Mouse (Mus musculus): ENCODE results near the gene Btk.

Gene Btk

DNA sequence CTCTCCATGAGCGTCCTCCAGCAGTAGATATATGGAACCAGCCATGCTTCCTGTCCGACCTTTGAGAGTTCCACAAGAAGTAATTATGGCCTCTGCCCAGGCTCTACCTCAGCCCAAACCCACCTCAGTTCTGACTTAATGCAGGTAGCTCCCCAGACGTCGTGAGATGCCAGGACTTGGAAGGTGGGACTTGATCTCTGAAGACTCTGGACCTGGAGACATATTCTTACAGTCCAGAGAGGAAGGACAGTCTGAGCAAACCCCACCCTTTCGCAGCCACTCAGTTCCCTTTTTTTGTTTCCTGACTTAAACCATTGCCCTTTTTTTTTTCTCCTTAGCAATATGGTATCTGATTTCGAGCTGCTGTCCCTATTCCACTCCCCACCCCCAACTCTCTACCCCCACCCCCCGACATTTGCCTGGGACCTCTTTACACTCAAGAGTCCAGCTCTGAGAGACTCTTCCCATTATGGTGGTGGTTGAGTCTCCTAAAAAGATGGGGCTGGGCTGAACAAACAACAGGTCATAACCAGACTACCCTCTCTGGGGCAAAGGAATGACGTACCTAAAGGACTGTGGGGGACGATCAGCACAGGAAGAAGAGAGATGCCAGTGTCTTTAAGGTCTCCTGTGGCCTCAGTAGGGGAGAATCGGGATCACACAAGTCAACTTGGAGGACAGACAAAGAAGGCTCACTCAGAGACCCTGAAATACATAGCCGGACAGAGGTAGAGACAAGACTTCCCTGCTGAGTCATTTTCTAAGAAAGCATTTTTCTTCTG is at the start of gene Btk:
Gene Btk, minus strand, starts transcription at position 683 of the 782 bp plus-strand sequence.
- H3K4me3 ChIP-seq (replicated peaks; ENCODE audit: low read length) = no peak within 1 kb of the TSS
- no peak for TF ChIP-seq POU5F1 (IDR thresholded peaks at IDR 0.05; ENCODE audit: borderline replicate concordance, low read length)
- no peak for TF ChIP-seq NANOG (IDR thresholded peaks at IDR 0.05; ENCODE audit: borderline replicate concordance, low read length)
- TF ChIP-seq CTCF (conservative IDR thresholded peaks at IDR 0.05; ENCODE audit: low read length) = no peak
- H3K9me3 ChIP-seq (ENCODE audit: low read length) = no peaks in the 10 kb centered on the region
- no peaks in the 10 kb centered on the region for H3K27me3 ChIP-seq (ENCODE audit: insufficient read depth, low read length)
- peaks cover 6% of the 10 kb centered on the region; the same call in 1 of the 2 replicates for H3K4me1 ChIP-seq (replicated peaks; ENCODE audit: low read depth, low read length)
- H3K36me3 ChIP-seq (ENCODE audit: insufficient read depth, low read length) = peaks cover 18% of the 10 kb centered on the region

DNA sequence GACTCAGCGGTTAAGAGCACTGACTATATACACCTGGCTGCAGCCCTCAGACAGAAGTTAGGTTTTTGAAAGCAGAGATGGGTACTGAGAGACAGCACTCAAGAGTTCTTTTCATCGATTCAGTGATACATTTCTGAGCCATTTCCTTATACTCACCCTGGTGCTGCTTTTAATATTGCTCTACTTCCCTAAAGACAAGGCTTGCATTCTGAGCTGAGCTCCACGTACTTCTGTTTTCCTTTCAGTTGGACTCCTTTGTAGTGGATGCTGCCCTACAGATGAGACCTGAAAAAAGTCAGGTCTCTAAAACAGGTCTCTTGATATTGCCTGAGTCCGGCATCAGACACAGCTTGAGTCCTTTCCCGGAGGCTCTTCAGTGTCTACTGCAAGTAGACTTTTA is 49.3 kb upstream of the Btk start:
- Histone ChIP-seq H3K9me3 (ENCODE audit: low read length) (no peaks in the 10 kb centered on the region), H3K36me3 (ENCODE audit: insufficient read depth, low read length) (no peaks in the 10 kb centered on the region), H3K4me3 (replicated peaks; ENCODE audit: low read length) (no peak overlapping the region), H3K4me1 (replicated peaks; ENCODE audit: low read depth, low read length) (peaks cover 18% of the 10 kb centered on the region; the same call in 1 of the 2 replicates), H3K27me3 (ENCODE audit: insufficient read depth, low read length) (peaks cover 35% of the 10 kb centered on the region)
- TF ChIP-seq NANOG (IDR thresholded peaks at IDR 0.05; ENCODE audit: borderline replicate concordance, low read length) = no peak
- no peak for TF ChIP-seq CTCF (conservative IDR thresholded peaks at IDR 0.05; ENCODE audit: low read length)
- no peak for TF ChIP-seq POU5F1 (IDR thresholded peaks at IDR 0.05; ENCODE audit: borderline replicate concordance, low read length)

GRCm38 (mm10) chrX:134628200-134628599 is 44.8 kb upstream of the Btk start:
- no peak for TF ChIP-seq POU5F1 (IDR thresholded peaks at IDR 0.05; ENCODE audit: borderline replicate concordance, low read length)
- TF ChIP-seq NANOG (IDR thresholded peaks at IDR 0.05; ENCODE audit: borderline replicate concordance, low read length) = no peak
- no peak for TF ChIP-seq CTCF (conservative IDR thresholded peaks at IDR 0.05; ENCODE audit: low read length)
- H3K27me3 ChIP-seq (ENCODE audit: insufficient read depth, low read length) = peaks cover 38% of the 10 kb centered on the region

GRCm38 (mm10) chrX:134623350-134623749 is 40.0 kb upstream of the Btk start:
- Histone ChIP-seq H3K9me3 (ENCODE audit: low read length) (no peaks in the 10 kb centered on the region), H3K4me1 (replicated peaks; ENCODE audit: low read depth, low read length) (peaks cover 26% of the 10 kb centered on the region), H3K36me3 (ENCODE audit: insufficient read depth, low read length) (no peaks in the 10 kb centered on the region), H3K4me3 (replicated peaks; ENCODE audit: low read length) (no peak overlapping the region), H3K27me3 (ENCODE audit: insufficient read depth, low read length) (peaks cover 19% of the 10 kb centered on the region)
- TF ChIP-seq POU5F1 (IDR thresholded peaks at IDR 0.05; ENCODE audit: borderline replicate concordance, low read length) (no peak), NANOG (IDR thresholded peaks at IDR 0.05; ENCODE audit: borderline replicate concordance, low read length) (no peak), CTCF (conservative IDR thresholded peaks at IDR 0.05; ENCODE audit: low read length) (no peak)

More at GRCm38 (mm10) chrX:134628200-134628599, 44.8 kb upstream of the Btk start:
- no peaks in the 10 kb centered on the region for H3K9me3 ChIP-seq (ENCODE audit: low read length)
- 0 out of 2 replicates have a peak, but pooled peaks cover 2% of the 10 kb centered on the region for H3K4me1 ChIP-seq (replicated peaks; ENCODE audit: low read depth, low read length)
- no peak overlapping the region for H3K4me3 ChIP-seq (replicated peaks; ENCODE audit: low read length)
- no peaks in the 10 kb centered on the region for H3K36me3 ChIP-seq (ENCODE audit: insufficient read depth, low read length)

DNA sequence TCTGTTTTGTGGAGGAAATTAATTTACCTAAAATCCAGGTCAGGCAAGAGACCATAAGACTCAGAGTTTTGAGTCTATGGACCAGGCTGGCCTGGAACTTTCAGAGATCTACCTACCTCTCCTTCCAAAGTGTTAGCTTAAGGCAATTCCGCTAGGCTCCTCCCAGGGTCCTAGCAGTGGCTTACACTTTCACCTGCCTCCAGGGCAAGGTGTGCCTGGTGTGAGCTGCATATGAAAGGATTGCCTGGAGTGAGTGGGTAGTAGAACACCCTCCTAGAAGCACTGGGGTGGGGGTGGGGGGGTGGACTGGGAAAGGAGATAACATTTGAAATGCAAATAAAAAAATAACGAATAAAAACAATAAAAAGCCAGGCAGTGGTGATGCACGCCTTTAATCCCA is 38.3 kb upstream of the Btk start:
- peaks cover 14% of the 10 kb centered on the region for H3K27me3 ChIP-seq (ENCODE audit: insufficient read depth, low read length)
- H3K9me3 ChIP-seq (ENCODE audit: low read length) = no peaks in the 10 kb centered on the region
- no peaks in the 10 kb centered on the region for H3K36me3 ChIP-seq (ENCODE audit: insufficient read depth, low read length)
- no peak overlapping the region for H3K4me3 ChIP-seq (replicated peaks; ENCODE audit: low read length)
- TF ChIP-seq POU5F1 (IDR thresholded peaks at IDR 0.05; ENCODE audit: borderline replicate concordance, low read length) (0 out of 2 replicates have a peak, but pooled peaks have one; percentile 31), NANOG (IDR thresholded peaks at IDR 0.05; ENCODE audit: borderline replicate concordance, low read length) (no peak)
- peaks cover 26% of the 10 kb centered on the region for H3K4me1 ChIP-seq (replicated peaks; ENCODE audit: low read depth, low read length)

- no peak for TF ChIP-seq POU5F1 (IDR thresholded peaks at IDR 0.05; ENCODE audit: borderline replicate concordance, low read length)
- H3K36me3 ChIP-seq (ENCODE audit: insufficient read depth, low read length) = no peaks in the 10 kb centered on the region
- H3K27me3 ChIP-seq (ENCODE audit: insufficient read depth, low read length) = peaks cover 8% of the 10 kb centered on the region
- H3K9me3 ChIP-seq (ENCODE audit: low read length) = no peaks in the 10 kb centered on the region
- H3K4me3 ChIP-seq (replicated peaks; ENCODE audit: low read length) = no peak overlapping the region
- peaks cover 26% of the 10 kb centered on the region for H3K4me1 ChIP-seq (replicated peaks; ENCODE audit: low read depth, low read length)
These were observed 37.0 kb upstream of the Btk start for GRCm38 (mm10) chrX:134620254-134620865.

GRCm38 (mm10) chrX:134619695-134620094 is 36.3 kb upstream of the Btk start:
- H3K27me3 ChIP-seq (ENCODE audit: insufficient read depth, low read length) = peaks cover 8% of the 10 kb centered on the region
- H3K4me1 ChIP-seq (replicated peaks; ENCODE audit: low read depth, low read length) = peaks cover 26% of the 10 kb centered on the region
- H3K9me3 ChIP-seq (ENCODE audit: low read length) = no peaks in the 10 kb centered on the region
- no peak overlapping the region for H3K4me3 ChIP-seq (replicated peaks; ENCODE audit: low read length)
- no peaks in the 10 kb centered on the region for H3K36me3 ChIP-seq (ENCODE audit: insufficient read depth, low read length)
- TF ChIP-seq NANOG (IDR thresholded peaks at IDR 0.05; ENCODE audit: borderline replicate concordance, low read length) = no peak
- no peak for TF ChIP-seq CTCF (conservative IDR thresholded peaks at IDR 0.05; ENCODE audit: low read length)
- TF ChIP-seq POU5F1 (IDR thresholded peaks at IDR 0.05; ENCODE audit: borderline replicate concordance, low read length) = no peak

GRCm38 (mm10) chrX:134614306-134614705 is 30.9 kb upstream of the Btk start:
- Histone ChIP-seq H3K4me3 (replicated peaks; ENCODE audit: low read length) (no peak overlapping the region), H3K36me3 (ENCODE audit: insufficient read depth, low read length) (no peaks in the 10 kb centered on the region)

More at GRCm38 (mm10) chrX:134614306-134614705, 30.9 kb upstream of the Btk start:
- no peaks in the 10 kb centered on the region for H3K27me3 ChIP-seq (ENCODE audit: insufficient read depth, low read length)
- H3K4me1 ChIP-seq (replicated peaks; ENCODE audit: low read depth, low read length) = peaks cover 21% of the 10 kb centered on the region
- TF ChIP-seq CTCF (conservative IDR thresholded peaks at IDR 0.05; ENCODE audit: low read length) (peak; percentile 51), NANOG (IDR thresholded peaks at IDR 0.05; ENCODE audit: borderline replicate concordance, low read length) (no peak)
- no peaks in the 10 kb centered on the region for H3K9me3 ChIP-seq (ENCODE audit: low read length)

Measured in E14TG2a.4 (cell line).